Mouse (Mus musculus): ENCODE data around the gene Sun3.
A peak's percentile ranks its signal among the peaks of the same experiment; 100 is the strongest.

The Sun3 gene

DNA sequence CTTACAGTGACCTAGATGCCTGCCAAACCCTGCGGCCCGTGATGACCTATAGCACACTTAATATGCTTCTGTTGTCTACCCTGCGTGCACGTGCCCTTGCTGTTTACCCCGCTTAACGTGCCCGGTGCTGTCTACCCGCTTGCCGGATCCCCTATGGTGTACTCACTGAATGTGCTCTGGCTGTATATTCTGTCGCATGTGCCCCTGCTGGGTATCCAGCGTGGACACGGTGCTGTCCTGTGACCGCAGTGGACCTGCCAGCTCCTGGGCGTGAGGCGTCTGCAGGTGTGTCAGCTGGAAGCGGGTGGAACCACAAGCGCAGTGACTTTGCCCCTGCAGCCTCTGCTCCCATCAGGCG is at the start of gene Sun3:
Gene Sun3, minus strand, starts transcription at position 289 of the 358 bp plus-strand sequence.
- no peak for DNase-seq (ENCODE audit: extremely low spot score, low read depth, low spot score)

GRCm38 (mm10) chr11:9076444-9076843 is 27.7 kb upstream of the Sun3 start:
- no peak for DNase-seq (ENCODE audit: extremely low spot score, low read depth, low spot score)

DNA sequence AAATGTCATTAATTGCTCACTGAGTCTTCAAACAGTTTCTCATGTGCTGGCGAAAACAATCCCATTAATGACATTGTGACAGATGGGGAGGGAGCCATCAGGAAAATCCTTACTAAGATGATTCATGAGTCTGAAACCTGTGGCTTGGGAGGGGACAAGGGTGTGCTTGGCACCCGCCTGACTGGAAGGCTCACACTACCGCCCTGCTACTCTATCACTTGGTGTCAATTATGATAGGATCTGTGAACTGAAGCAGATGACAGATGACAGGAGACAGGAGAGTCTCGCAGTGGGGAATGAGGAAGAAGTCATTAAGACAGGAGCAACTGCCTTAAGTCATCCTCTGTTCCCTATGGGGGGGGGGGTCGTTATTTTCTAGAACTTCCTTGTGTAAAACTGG is 11.7 kb upstream of the Sun3 start:
- DNase-seq (ENCODE audit: extremely low spot score, low read depth, low spot score) = no peak

- no peak for DNase-seq (ENCODE audit: extremely low spot score, low read depth, low spot score)
These were observed 11.2 kb upstream of the Sun3 start for GRCm38 (mm10) chr11:9060029-9060428.

DNA sequence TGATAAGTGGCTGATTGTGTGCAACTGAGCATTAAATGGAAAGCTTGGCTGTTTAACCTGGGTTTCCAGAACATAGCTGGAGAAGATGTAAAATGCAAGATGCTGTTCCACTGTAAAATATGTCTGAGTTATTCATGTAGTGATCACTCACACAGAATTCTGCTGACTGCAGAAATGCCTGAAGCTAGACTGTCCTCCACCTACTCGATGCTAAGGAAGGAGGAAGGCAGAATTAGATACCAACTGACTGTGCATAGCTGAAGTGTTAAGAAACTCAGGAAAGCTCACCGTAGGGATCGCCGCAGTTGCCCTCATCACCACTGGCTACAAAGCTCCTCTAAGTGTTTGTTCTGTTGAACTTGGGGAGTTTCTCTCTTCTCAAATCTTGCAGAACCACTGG is 8.9 kb upstream of the Sun3 start:
- no peak for DNase-seq (ENCODE audit: extremely low spot score, low read depth, low spot score)

GRCm38 (mm10) chr11:9056937-9057336 is 8.1 kb upstream of the Sun3 start:
- no peak for DNase-seq (ENCODE audit: extremely low spot score, low read depth, low spot score)

- DNase-seq (ENCODE audit: extremely low spot score, low read depth, low spot score) = no peak
These were observed 3.1 kb upstream of the Sun3 start for GRCm38 (mm10) chr11:9051895-9052294.

GRCm38 (mm10) chr11:9050241-9050640 is 1.4 kb upstream of the Sun3 start:
- no peak for DNase-seq (ENCODE audit: extremely low spot score, low read depth, low spot score)

- peak; percentile 56 for DNase-seq (ENCODE audit: extremely low spot score, low read depth, low spot score)
These were observed 634 bp downstream of the Sun3 start, which contains the start of gene Gm11992 for GRCm38 (mm10) chr11:9048011-9048702. Gm11992 (plus strand) TSS chr11:9048594.

DNA sequence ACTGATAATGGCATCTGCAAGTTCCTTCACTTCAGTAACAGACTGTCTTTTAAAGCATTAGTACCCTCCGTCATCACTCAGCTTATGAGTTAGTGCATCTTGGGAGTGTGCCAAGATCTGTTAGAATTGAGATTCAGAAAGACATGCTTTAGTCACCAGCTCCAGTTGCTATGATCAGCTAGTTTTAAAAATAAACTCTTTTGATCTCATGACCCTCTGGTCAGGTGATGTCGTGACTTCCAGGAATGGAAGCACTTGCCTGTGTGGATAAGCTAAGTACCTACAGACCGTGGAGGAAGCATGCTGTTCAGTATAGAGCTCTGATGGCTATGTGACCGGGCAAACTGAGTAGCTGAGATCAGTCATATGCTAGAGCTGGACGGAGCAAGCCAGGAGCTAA is 1.7 kb downstream of the Sun3 start:
- no peak for DNase-seq (ENCODE audit: extremely low spot score, low read depth, low spot score)

- no peak for DNase-seq (ENCODE audit: extremely low spot score, low read depth, low spot score)
These were observed 2.2 kb downstream of the Sun3 start for GRCm38 (mm10) chr11:9046546-9046945.

GRCm38 (mm10) chr11:9031530-9031929 is 17.3 kb downstream of the Sun3 start:
- no peak for DNase-seq (ENCODE audit: extremely low spot score, low read depth, low spot score)

DNA sequence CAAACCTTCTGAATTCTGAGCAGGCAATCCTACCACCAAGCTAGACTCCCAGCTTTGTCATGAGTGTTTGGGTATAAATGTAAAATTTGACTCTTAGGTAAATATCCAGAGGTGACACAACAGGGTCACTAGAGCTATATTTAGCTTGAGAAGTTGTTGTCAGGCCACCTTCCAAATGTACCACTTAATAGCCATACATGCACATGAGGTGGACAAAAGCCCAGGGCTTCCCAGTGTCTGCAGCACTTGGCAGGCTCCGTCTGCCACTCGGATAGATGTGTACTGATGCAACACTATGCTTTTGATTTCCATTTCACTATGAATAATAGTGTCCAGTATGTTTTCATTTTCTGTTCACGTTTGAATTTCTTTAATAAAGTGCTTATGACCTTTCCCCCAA is 23.6 kb downstream of the Sun3 start:
- no peak for DNase-seq (ENCODE audit: extremely low spot score, low read depth, low spot score)

DNA sequence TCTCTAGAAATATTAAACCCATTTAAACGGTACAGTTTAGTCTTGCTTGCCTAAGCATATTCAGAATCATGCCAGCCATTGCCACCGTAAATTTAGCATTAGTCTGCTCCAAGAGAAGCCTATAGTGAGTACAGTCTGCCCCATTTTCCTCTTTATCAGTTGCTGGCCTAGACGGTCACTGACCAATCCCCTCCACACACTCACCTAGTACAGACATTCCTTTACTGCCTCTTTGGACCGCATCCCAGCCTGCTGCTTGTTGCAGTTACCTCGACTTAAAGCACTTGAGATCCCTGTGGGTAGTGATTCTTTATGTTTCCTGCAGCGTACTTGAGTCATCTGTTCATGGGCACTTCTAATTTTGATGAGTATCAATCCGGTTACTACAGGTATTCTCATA is 24.0 kb downstream of the Sun3 start:
- no peak for DNase-seq (ENCODE audit: extremely low spot score, low read depth, low spot score)

GRCm38 (mm10) chr11:9020207-9020606 is 28.6 kb downstream of the Sun3 start:
- DNase-seq (ENCODE audit: extremely low spot score, low read depth, low spot score) = no peak

- no peak for DNase-seq (ENCODE audit: extremely low spot score, low read depth, low spot score)
These were observed 30.1 kb downstream of the Sun3 start for GRCm38 (mm10) chr11:9018491-9019267.

DNA sequence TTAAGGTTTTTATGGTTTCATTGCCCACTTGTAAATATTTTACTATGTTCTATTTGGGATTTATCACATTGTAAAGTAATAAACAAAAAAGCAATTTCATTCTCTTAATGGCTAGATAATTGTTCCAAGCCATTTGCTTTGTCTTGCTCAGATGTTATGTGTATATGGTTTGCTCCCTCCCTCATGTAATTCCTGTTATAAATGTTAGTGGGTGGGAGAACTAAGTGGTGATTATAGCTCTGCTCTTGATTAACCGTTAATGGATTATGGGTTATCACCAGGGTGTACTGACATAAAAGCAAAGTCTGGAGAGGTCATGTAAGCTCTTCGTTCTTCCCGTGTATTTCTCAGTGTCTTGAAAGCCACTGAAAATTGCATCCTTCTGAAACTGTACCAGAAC is 34.1 kb downstream of the Sun3 start:
- no peak for DNase-seq (ENCODE audit: extremely low spot score, low read depth, low spot score)

DNA sequence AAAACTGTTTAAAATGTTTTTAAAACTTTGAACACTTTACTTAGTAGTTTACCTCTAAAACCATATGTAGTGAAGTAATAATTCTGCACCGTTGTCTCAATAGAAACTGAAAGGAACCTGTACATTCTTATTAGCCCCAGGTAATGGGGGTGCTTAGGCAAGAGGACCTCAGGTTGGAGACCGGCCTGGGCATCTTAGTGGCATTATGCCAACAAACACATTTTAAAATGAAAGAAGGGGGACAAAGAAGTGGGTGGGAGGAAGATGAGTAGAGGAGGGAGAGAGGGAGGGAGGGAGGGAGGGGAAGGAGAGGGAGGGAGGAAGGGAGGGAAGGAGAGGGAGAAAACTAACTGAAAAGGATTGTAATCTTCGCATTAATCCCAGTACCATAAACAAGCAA is 37.4 kb downstream of the Sun3 start:
- peak; percentile 16 for DNase-seq (ENCODE audit: extremely low spot score, low read depth, low spot score)

- peak; percentile 24 for DNase-seq (ENCODE audit: extremely low spot score, low read depth, low spot score)
These were observed 37.9 kb downstream of the Sun3 start, which contains the start of gene Hus1 for GRCm38 (mm10) chr11:9010853-9011339. Hus1 (minus strand) TSS chr11:9011191.

DNA sequence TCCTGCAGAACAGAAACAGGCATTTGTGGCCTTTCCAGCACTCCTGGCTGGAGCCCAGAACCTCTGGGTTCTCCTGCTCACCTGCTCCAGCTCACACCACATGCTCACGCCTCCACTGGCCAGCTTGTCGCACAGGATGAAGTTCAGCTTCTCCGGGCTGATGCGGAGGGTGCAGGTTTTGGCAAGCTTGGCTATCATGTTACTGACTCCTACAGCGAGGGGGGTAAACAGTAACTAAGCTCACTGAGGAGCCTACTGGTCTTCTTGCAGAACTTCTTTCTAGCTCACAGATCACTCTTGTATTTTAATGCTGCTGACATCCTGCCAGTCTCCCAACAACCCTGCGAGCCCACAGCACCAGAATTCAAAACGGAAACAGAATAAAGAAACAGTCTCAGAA is 38.4 kb downstream of the Sun3 start:
- peak; percentile 33 for DNase-seq (ENCODE audit: extremely low spot score, low read depth, low spot score)

DNA sequence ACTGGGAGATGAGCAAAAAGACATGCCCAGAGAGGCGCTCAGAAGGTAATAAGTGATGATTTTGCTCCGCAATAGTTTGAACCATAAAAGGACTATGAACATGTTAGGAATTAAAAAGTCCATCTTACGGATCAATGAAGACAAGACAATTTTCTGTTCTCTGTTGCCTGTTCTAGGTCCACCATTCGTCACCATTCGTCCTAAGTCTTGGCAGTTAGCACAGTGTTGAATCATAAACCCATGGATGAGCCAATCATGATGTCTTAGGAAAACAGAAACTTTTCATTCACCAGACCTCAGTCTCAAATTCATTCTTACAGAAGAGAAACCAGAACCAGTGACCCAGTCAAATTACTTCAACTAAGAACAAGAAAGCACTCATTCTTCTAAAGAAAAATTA is 40.0 kb downstream of the Sun3 start:
- no peak for DNase-seq (ENCODE audit: extremely low spot score, low read depth, low spot score)

DNA sequence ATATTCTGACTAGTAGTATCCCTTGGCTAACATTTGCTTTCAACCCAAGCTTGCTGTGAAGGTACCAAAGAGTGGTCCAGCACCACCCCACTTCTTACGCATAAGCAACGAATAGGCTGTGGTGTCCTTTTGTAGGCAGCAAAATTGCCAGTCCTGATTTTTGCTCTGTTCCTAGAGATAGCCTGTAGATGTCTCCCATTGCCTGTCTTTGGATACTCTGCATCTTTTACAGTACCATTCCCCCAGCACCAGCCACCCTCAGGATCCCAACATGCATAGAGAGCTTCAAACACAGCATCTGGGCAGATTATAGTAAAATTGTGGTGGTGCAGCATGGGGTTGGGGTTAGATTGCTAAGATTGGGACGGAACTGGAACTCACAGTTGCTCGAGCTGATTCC is 60.7 kb downstream of the Sun3 start:
- no peak for DNase-seq (ENCODE audit: extremely low spot score, low read depth, low spot score)
